Mouse (Mus musculus): ENCODE measurements at regions not wholly inside any gene's neighbourhood (a gene's known extent, or its start where the extent isn't known, plus 50 kb on each side); places are given as distances from the start of the nearest gene placed in this dataset.

- DNase-seq (ENCODE audit: low spot score): no peak
These were observed 118.5 kb downstream of the Zfp706 start for GRCm38 (mm10) chr15:36889072-36889471.

- no peak for DNase-seq (ENCODE audit: low spot score)
These were observed 119.1 kb downstream of the Zfp706 start for GRCm38 (mm10) chr15:36888351-36889069.

GRCm38 (mm10) chr15:36884671-36885365 is 122.8 kb downstream of the Zfp706 start:
- DNase-seq (ENCODE audit: low spot score): no peak

GRCm38 (mm10) chr15:36884074-36884473 is 123.5 kb downstream of the Zfp706 start:
- DNase-seq (ENCODE audit: low spot score): no peak

- DNase-seq (ENCODE audit: low spot score): no peak
These were observed 124.4 kb downstream of the Zfp706 start for GRCm38 (mm10) chr15:36883156-36883555.

- no peak for DNase-seq (ENCODE audit: low spot score)
These were observed 126.0 kb downstream of the Zfp706 start for GRCm38 (mm10) chr15:36881576-36881975.

- DNase-seq (ENCODE audit: low spot score): no peak
These were observed 127.0 kb downstream of the Zfp706 start for GRCm38 (mm10) chr15:36880602-36881001.

- no peak for DNase-seq (ENCODE audit: low spot score)
These were observed 128.0 kb downstream of the Zfp706 start for GRCm38 (mm10) chr15:36879587-36879986.

- no peak for DNase-seq (ENCODE audit: low spot score)
These were observed 128.6 kb downstream of the Zfp706 start for GRCm38 (mm10) chr15:36878960-36879359.

- no peak for DNase-seq (ENCODE audit: low spot score)
These were observed 129.3 kb downstream of the Zfp706 start for GRCm38 (mm10) chr15:36878276-36878675.

- no peak for DNase-seq (ENCODE audit: low spot score)
These were observed 130.1 kb downstream of the Zfp706 start for GRCm38 (mm10) chr15:36877501-36877900.

GRCm38 (mm10) chr15:36875980-36876778 is 131.4 kb downstream of the Zfp706 start:
- no peak for DNase-seq (ENCODE audit: low spot score)

GRCm38 (mm10) chr15:36874555-36874954 is 133.0 kb downstream of the Zfp706 start:
- no peak for DNase-seq (ENCODE audit: low spot score)

GRCm38 (mm10) chr15:36873884-36874243 is 133.7 kb downstream of the Zfp706 start:
- DNase-seq (ENCODE audit: low spot score): no peak

- peak; percentile 32 for DNase-seq (ENCODE audit: low spot score)
These were observed 134.3 kb downstream of the Zfp706 start for GRCm38 (mm10) chr15:36873058-36873883.

GRCm38 (mm10) chr15:36872566-36872965 is 135.0 kb downstream of the Zfp706 start:
- DNase-seq (ENCODE audit: low spot score): no peak

- DNase-seq (ENCODE audit: low spot score): peak; percentile 8
These were observed 136.9 kb downstream of the Zfp706 start for GRCm38 (mm10) chr15:36870717-36871116.

GRCm38 (mm10) chr15:36870094-36870493 is 137.5 kb downstream of the Zfp706 start:
- peak; percentile 4 for DNase-seq (ENCODE audit: low spot score)

- DNase-seq (ENCODE audit: low spot score): peak; percentile 1
These were observed 141.5 kb downstream of the Zfp706 start for GRCm38 (mm10) chr15:36866088-36866487.

- DNase-seq (ENCODE audit: low spot score): peak; percentile 1
These were observed 142.2 kb downstream of the Zfp706 start for GRCm38 (mm10) chr15:36865332-36865731.

- DNase-seq (ENCODE audit: low spot score): peak; percentile 1
These were observed 143.5 kb downstream of the Zfp706 start for GRCm38 (mm10) chr15:36864046-36864445.

- DNase-seq (ENCODE audit: low spot score): peak; percentile 1
These were observed 148.9 kb downstream of the Zfp706 start for GRCm38 (mm10) chr15:36858711-36859110.
